Mouse (Mus musculus): ENCODE measurements around the gene Prame. TPM values are rescaled to one million over a fixed set of nuclear protein-coding genes. Genes with fewer than 3 reads are reported as not detected.
"Not testable (repeated sequence)": the region's sequence is repeated elsewhere in the genome, so short reads cannot be mapped to it uniquely, and the experiment has no call there.

Prame gene
- polyA plus RNA-seq, 1 experiment from 2014 or later, result not detected

DNA sequence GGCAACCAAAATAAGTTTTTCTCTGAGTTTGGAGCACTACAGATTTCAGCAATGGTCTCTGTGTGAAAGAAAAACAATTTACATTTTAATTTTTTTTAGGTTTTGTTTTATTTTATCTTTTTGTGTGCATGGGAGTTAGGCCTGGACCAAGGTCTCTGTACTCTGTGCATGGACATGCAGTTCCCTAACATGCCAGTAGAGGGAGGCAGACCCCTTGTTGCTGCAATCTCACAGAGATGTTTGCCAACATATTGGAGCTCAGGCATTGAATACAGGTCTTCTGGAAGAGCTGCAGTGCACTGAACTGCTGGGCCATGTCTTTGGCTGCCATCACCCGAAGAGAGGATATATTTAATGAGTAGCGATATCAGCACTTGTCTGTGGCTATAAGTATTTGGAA lies 58.0 kb downstream of the Prame start:
- H3K36me3 ChIP-seq (ENCODE audit: control insufficient read depth, insufficient read depth, low read length); H3K27me3 ChIP-seq (replicated peaks; ENCODE audit: control insufficient read depth, insufficient read depth, low read length); ATAC-seq (replicated peaks; ENCODE audit: low FRiP score, low TSS enrichment, low read depth); H3K4me2 ChIP-seq (ENCODE audit: low read length); H3K9me3 ChIP-seq (ENCODE audit: control insufficient read depth, low read length); H3K27ac ChIP-seq (ENCODE audit: low read depth); H3K4me1 ChIP-seq (replicated peaks; ENCODE audit: control insufficient read depth, insufficient read depth, low read length); H3K9ac ChIP-seq (ENCODE audit: low read length); H3K4me3 ChIP-seq (ENCODE audit: low read depth, low read length): not testable (repeated sequence)
- 0% methylated on average over 1 of the region's 2 CpGs for WGBS
- peak; percentile 80 for DNase-seq (ENCODE audit: low spot score)

DNA sequence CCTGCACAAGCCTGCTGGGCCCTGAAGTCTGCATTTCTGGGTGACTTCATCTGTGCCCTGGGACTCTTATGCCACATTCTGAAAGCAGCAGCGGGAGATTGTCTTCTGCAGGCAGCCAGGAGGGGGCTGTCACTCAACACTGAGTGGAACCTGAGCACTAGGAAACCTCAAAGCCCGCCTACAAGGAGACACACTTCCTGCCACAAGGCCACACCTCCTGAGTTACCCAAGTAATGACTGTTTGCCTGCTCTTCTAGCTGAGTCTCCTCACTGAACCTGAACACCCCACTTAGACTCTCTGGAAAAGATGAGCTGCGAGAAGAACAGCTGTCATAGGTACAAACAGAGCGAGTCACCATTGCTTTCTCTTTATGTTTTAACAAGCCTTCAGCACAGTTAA lies 62.6 kb downstream of the Prame start:
- H3K4me1 ChIP-seq (replicated peaks; ENCODE audit: control insufficient read depth, insufficient read depth, low read length); H3K4me2 ChIP-seq (ENCODE audit: low read length); H3K9ac ChIP-seq (ENCODE audit: low read length); H3K36me3 ChIP-seq (ENCODE audit: control insufficient read depth, insufficient read depth, low read length); DNase-seq (ENCODE audit: low spot score); H3K27ac ChIP-seq (ENCODE audit: low read depth); H3K27me3 ChIP-seq (replicated peaks; ENCODE audit: control insufficient read depth, insufficient read depth, low read length); H3K4me3 ChIP-seq (ENCODE audit: low read depth, low read length); H3K9me3 ChIP-seq (ENCODE audit: control insufficient read depth, low read length); ATAC-seq (replicated peaks; ENCODE audit: low FRiP score, low TSS enrichment, low read depth): not testable (repeated sequence)
- WGBS, result 45% methylated on average over 4 of the region's 4 CpGs

Other genes with a start within 250 kb of the Prame start
- not detected in 2 replicates for gene Gm7903, start 193.9 kb downstream of the Prame start, polyA plus RNA-seq (2014; fragmentation: Nextera tagmentation; extraction: Ambion mirVana)
- gene AV320801, start 133.1 kb downstream of the Prame start, polyA plus RNA-seq (2014; fragmentation: Nextera tagmentation; extraction: Ambion mirVana), result not detected in 2 replicates
- gene Nxf7, start 28.9 kb downstream of the Prame start, polyA plus RNA-seq (2014; fragmentation: Nextera tagmentation; extraction: Ambion mirVana), result 0.39 and 0.52 TPM in 2 replicates
- not detected in 2 replicates for gene Tcp11x2, start 66.1 kb upstream of the Prame start, polyA plus RNA-seq (2014; fragmentation: Nextera tagmentation; extraction: Ambion mirVana)
- 0.55 TPM in 1 of 2 replicates, not detected in the other for gene Tmsb15a, start 97.6 kb upstream of the Prame start, polyA plus RNA-seq (2014; fragmentation: Nextera tagmentation; extraction: Ambion mirVana)
- gene Armcx5, start 115.0 kb upstream of the Prame start, polyA plus RNA-seq (2014; fragmentation: Nextera tagmentation; extraction: Ambion mirVana), result 8.3 TPM in 2 replicates
- 38.6 and 45.8 TPM in 2 replicates for gene Gprasp1, start 115.0 kb upstream of the Prame start, polyA plus RNA-seq (2014; fragmentation: Nextera tagmentation; extraction: Ambion mirVana)
- gene Bhlhb9, start 169.9 kb upstream of the Prame start, polyA plus RNA-seq (2014; fragmentation: Nextera tagmentation; extraction: Ambion mirVana), result 41.4 and 45.5 TPM in 2 replicates
- gene Gprasp2, start 211.3 kb upstream of the Prame start, polyA plus RNA-seq (2014; fragmentation: Nextera tagmentation; extraction: Ambion mirVana), result 19.8 and 24.9 TPM in 2 replicates

Data from intestine, embryonic 14.5 days (tissue).